Mouse (Mus musculus) cerebellum, postnatal 36 days (tissue): ENCODE data around the gene Atp1a1.

ENCODE experiments used
- DNase-seq, 2 experiments: peaks; one replicate each; pipeline ENCODE4 v3.0.0; 2021 to 2022; ENCODE audit warnings: mixed read lengths in 2 of 2

The Atp1a1 gene

GRCm38 (mm10) chr3:101552621-101553620, 51.6 kb downstream of the Atp1a1 start:
- peak in 1 of 2 experiments; percentile 49 for DNase-seq

GRCm38 (mm10) chr3:101551457-101552230, 52.8 kb downstream of the Atp1a1 start:
- no peak for DNase-seq

GRCm38 (mm10) chr3:101549749-101550148, 54.7 kb downstream of the Atp1a1 start:
- DNase-seq, result no peak

GRCm38 (mm10) chr3:101544116-101544515, 60.4 kb downstream of the Atp1a1 start:
- no peak for DNase-seq

GRCm38 (mm10) chr3:101541571-101541970, 62.9 kb downstream of the Atp1a1 start:
- no peak for DNase-seq

GRCm38 (mm10) chr3:101540568-101540967, 63.9 kb downstream of the Atp1a1 start:
- no peak for DNase-seq

GRCm38 (mm10) chr3:101536322-101536721, 68.2 kb downstream of the Atp1a1 start:
- no peak for DNase-seq

- DNase-seq, result no peak
Measured at GRCm38 (mm10) chr3:101534311-101534710, 70.2 kb downstream of the Atp1a1 start.

- DNase-seq, result peak in 1 of 2 experiments; percentile 25
Measured at GRCm38 (mm10) chr3:101533373-101533772, 71.1 kb downstream of the Atp1a1 start.

GRCm38 (mm10) chr3:101530928-101531327, 73.6 kb downstream of the Atp1a1 start:
- DNase-seq, result no peak

GRCm38 (mm10) chr3:101528900-101529594, 75.4 kb downstream of the Atp1a1 start:
- DNase-seq, result no peak

- no peak for DNase-seq
Measured at GRCm38 (mm10) chr3:101528157-101528899, 76.2 kb downstream of the Atp1a1 start.

GRCm38 (mm10) chr3:101526603-101527002, 77.9 kb downstream of the Atp1a1 start:
- DNase-seq, result no peak
